Comparison of ENCODE assay signal across 18 mouse cellular contexts in genomic region chr4:108811550-108811949, GRCm38 (mm10). TPM values are rescaled to one million over a fixed set of nuclear protein-coding genes. Genes with fewer than 3 reads are reported as not detected.
"Had no signal": no experiment of that assay in that cellular context is flagged by ENCODE, and none has a peak within 500 bp of the region (broad histone marks: within the 10 kb centered on the region; RNA-seq: fewer than 3 reads in every experiment).

No protein-coding gene starts in this region.

- H3K9me3 ChIP-seq: liver, embryonic 12.5 days; midbrain, embryonic 12.5 days; neural tube, embryonic 13.5 days; neural tube, embryonic 15.5 days had no signal

- ATAC-seq: liver, embryonic 12.5 days had no signal

- H3K27me3 ChIP-seq: liver, embryonic 12.5 days; midbrain, embryonic 12.5 days; neural tube, embryonic 13.5 days; neural tube, embryonic 15.5 days had no signal

- H3K4me3 ChIP-seq: liver, embryonic 12.5 days; midbrain, embryonic 12.5 days; neural tube, embryonic 13.5 days; neural tube, embryonic 15.5 days had no signal

- H3K4me1 ChIP-seq: liver, embryonic 12.5 days; midbrain, embryonic 12.5 days; neural tube, embryonic 13.5 days; neural tube, embryonic 15.5 days had no signal

- H3K9ac ChIP-seq: liver, embryonic 12.5 days; liver, embryonic 14.5 days; lung, embryonic 14.5 days; midbrain, embryonic 12.5 days; neural tube, embryonic 13.5 days; neural tube, embryonic 15.5 days had no signal

- H3K27ac ChIP-seq: liver, embryonic 12.5 days; liver, embryonic 14.5 days; midbrain, embryonic 12.5 days; neural tube, embryonic 13.5 days; neural tube, embryonic 15.5 days had no signal

- H3K4me2 ChIP-seq: liver, embryonic 12.5 days; lung, embryonic 14.5 days; midbrain, embryonic 12.5 days; neural tube, embryonic 13.5 days; neural tube, embryonic 15.5 days had no signal

- DNase-seq: lung, adult 18-20 months; lung, embryonic 14.5 days; lung, postnatal 10 days; lung, postnatal 4 days; right cerebral cortex, adult 18-20 months; right cerebral cortex, postnatal 25 days; right cerebral cortex, postnatal 4 days; spleen, adult 18-20 months; thymus, adult 18-20 months; thymus, postnatal 14 days; thymus, postnatal 36 days had no signal

RNA-seq across cellular contexts. Expression of gene Zfyve9, which starts 31.0 kb away (rescaled TPM):
- total RNA-seq: megakaryocyte-erythroid progenitor cell, adult 5-6 weeks had no signal

RNA-seq across cellular contexts. Expression of gene A730015C16Rik, which starts 36.9 kb away (rescaled TPM):
- total RNA-seq: monocyte, adult 5-6 weeks had no signal
